Mouse (Mus musculus): ENCODE results near the gene Nav2.

Gene Nav2

GRCm38 (mm10) chr7:49415716-49416115 lies 507.2 kb downstream of the Nav2 start:
- no peak for DNase-seq

GRCm38 (mm10) chr7:49418841-49419240 lies 510.3 kb downstream of the Nav2 start:
- no peak for DNase-seq

GRCm38 (mm10) chr7:49420139-49420802 lies 511.8 kb downstream of the Nav2 start:
- no peak for DNase-seq

DNA sequence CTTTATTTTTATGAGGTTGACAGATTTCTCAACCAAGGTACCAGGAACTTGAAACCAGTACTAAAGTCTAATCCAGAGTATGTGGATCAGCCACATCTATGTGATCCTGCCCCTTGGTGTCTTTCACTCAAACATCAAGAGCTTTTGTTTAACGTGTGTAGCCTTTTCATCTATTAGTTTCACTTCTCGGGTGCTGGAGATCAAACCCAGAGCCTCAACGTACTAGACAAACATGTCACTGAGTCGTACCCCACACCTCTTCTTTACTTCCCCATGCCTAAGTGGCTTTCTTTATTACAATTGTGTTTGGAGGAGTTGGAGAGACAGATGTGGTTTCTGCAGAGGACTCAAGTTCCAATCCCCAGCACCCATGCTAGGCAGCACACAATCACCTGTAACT lies 512.7 kb downstream of the Nav2 start:
- no peak for DNase-seq

- DNase-seq, result no peak
Observed at GRCm38 (mm10) chr7:49423943-49424342, 515.4 kb downstream of the Nav2 start.

DNA sequence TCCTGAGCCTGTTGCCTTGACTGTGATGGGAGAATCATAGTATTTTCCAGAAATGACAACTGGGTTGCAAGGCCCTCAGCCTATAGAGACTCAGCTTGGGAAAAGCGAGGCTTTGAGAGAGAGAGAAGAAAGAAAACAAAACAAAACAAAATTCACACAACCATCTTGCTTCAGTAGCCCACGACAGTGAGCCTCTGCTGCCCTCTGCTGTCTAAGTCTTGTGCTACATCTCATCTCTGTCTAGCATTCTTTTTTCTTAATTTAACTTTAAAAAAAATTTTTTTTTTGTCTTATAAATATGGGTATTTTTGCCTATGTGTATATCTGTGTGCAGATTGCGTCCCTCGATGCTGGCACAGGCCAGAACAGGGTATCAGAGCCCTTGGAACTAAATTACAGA lies 517.5 kb downstream of the Nav2 start:
- peak; percentile 29 for DNase-seq

GRCm38 (mm10) chr7:49427843-49428242 lies 519.3 kb downstream of the Nav2 start:
- DNase-seq, result no peak

DNA sequence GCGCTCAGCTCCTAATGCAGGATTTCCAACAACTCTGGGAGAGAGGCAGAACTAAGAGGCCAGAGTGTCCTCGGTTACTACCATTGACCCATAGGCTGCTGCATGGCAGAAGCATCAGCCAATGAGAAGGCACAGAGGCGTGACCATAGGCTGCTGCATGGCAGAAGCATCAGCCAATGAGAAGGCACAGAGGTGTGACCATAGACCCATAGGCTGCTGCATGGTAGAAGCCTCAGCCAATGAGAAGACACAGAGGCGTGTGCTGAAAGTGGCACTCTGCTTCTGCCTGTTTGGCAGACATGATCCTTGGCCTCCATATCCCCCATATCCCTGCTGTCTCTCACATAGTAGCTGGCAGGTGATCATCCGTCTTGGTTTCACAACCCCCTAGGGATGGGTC lies 520.4 kb downstream of the Nav2 start:
- no peak for DNase-seq

GRCm38 (mm10) chr7:49430808-49431207 lies 522.3 kb downstream of the Nav2 start:
- no peak for DNase-seq

DNA sequence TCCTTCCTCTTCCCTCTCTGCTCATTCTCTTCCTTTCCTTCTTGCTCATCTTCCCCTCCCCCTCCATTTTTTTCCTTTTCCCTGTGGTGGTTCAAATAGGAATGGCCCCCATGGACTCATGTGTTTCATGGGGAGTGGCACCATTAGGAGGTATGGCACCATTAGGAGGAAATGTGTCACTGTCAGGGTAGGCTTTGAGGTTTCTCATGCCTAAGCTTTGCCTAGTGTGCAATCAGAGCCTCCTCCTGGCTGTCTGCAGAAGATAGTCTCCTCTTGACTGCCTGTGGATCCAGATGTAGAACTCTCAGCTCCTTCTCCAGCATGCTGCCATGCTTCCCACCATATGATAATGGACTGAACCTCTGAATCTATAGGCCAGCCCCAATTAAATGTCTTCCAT lies 525.4 kb downstream of the Nav2 start:
- no peak for DNase-seq

DNA sequence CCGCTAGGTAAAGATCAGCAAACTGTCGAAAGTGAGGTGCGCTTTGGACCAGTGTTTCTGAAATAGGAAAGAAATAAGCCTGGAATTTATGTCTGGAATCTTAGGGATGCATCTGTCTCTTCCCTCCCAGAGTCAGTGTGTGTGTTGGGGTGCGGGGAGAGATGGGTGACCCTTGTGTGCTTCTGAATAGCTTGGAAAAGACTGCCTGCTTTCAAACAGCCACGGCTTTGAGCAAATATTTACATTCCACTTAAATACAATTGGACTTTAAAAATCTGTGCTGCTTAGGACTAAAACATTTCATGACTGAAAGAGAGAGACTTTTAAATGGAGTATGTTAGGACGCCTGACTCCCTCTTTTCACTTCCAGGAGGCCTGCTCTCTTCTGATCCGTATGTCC lies 528.0 kb downstream of the Nav2 start:
- no peak for DNase-seq

GRCm38 (mm10) chr7:49437901-49438300 lies 529.4 kb downstream of the Nav2 start:
- DNase-seq, result no peak

DNA sequence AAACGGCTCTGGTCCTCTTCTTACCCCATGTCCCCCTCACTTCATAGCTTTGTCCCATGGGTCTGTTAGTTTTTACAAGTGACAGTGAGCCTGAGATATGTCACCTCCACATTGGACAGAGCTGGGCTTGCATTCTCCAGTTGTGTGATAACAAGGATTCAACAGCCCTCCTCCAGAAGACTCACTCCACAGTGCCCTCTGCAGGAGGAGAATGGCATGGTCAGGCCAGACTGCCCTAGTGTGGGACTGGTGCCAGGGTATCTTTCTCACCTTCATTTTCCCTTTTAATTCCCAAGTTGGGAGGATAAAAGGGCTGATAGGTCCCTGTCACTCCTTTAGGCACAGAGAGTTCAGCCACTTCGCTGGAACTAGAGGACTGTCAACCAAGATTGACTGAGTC lies 530.6 kb downstream of the Nav2 start:
- DNase-seq, result peak; percentile 29

DNA sequence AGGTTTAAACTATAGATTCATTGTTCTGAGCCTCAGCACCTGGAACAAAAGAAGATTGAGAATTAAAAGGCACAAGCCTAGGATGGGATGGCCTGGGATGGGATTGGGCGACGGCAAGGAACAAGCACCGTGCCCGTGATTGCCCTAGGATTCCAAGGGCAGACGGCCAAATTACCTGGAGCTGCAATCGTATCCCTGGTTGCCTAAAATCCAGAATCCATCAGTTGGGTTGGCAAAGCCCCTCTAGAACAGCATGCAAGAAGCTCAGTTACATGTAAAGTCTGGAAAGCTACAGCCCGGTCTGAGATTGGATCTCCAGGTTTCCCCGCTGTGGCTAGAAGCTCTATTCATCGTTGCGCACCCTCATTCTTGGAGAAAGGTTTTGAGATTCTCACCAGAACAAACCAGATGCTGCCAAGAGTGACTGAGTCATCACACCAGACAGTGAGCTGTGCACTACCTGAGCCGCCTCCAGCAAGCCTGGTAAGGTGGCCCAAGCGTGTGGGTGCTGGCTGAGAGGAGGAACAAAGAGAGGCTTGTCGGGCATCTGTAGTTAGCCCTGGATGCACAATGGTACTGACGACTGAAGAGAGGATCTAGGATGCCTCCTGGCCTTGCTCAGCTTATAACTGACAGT lies 531.9 kb downstream of the Nav2 start:
- no peak for DNase-seq

GRCm38 (mm10) chr7:49442174-49442573 lies 533.7 kb downstream of the Nav2 start:
- DNase-seq, result no peak

GRCm38 (mm10) chr7:49448580-49448979 lies 540.1 kb downstream of the Nav2 start:
- no peak for DNase-seq

DNA sequence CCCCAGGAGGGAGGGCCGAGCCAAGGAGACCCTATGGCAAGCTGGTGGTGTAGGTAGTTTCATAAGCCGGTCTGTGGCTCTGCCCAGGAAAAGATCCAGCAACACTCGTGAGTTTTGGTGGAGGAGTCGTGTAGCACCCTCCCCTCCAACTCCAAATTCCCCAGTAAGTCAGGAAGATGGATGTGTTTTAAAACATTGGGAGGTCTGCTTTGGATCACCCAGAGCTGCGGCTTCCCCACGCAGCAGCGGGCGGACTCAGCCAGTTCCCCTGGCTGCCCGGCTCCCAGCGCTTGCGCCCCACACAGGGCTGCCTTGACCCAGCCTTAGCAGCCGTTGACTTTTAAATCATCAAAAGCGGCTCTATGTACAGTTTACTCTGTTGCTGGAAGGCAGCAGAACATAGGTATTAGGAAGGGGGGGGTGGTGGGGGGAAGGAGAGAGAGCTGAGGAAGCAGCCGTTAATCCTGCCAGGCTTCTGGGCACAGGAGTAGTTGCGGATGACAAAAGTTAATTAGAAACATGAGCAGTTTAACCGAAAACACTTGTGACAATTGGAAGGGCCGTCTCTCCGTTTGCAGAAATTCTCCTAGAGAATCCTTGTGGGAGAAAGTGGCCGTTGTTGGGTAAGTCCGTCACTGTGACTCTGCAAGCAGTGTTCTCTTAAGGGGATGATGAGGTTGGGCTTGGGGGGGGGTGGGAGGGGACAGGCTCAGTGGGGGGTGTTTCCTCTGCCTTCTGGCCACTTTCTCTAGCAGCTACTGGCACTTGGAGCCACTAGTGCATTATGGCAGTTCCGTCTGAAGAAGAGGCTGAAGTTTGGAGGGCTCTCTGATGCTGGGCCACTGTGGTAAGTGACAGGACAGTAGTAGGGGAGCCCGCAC lies 542.0 kb downstream of the Nav2 start:
- DNase-seq, result no peak

GRCm38 (mm10) chr7:49451240-49451639 lies 542.7 kb downstream of the Nav2 start:
- no peak for DNase-seq

DNA sequence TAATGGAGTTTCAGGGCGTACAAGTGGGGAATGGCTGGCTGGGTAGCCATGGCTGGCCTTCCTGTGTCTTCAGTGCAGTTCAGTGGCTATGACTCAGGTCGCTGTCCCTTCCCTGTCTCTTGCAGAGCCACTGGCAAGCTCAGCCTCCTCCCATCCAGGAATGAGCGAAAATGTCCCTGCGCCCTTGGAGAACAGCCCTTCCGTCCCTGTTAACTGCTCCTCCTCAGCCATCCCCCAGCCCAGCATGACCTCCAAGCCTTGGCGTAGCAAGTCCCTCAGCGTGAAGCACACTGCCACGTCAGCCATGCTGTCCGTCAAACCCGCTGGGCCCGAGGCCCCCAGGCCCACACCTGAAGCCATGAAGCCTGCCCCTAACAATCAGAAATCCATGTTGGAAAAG lies 543.8 kb downstream of the Nav2 start:
- no peak for DNase-seq

- no peak for DNase-seq
Observed at GRCm38 (mm10) chr7:49454601-49455000, 546.1 kb downstream of the Nav2 start.

- peak; percentile 38 for DNase-seq
Observed at GRCm38 (mm10) chr7:49456148-49456547, 547.6 kb downstream of the Nav2 start.

GRCm38 (mm10) chr7:49457398-49457797 lies 548.9 kb downstream of the Nav2 start:
- DNase-seq, result no peak

DNA sequence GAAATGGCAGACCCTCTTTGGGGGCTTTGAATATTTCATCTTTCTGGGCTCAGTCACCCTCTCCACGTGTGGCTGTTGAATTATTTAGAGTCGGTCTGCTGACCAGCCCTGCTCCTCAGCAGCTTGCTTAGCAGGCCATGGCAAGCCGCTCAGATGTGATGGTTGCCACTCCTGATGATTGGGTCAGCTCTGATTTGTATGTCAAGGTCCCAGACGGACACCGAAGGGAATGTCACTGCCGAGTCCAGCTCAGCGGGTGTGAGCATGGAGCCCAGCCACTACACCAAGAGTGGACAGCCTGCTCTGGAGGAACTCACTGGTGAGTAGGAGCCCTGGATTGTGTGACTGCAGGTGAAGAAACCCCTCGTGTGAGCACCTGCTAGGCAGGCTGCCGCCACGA lies 549.4 kb downstream of the Nav2 start:
- no peak for DNase-seq

- DNase-seq, result no peak
Observed at GRCm38 (mm10) chr7:49462328-49462811, 553.9 kb downstream of the Nav2 start.

All from cerebellum, adult 11 months (tissue).